Mouse (Mus musculus) spleen, adult 2 months (tissue): Measurements from ENCODE around the gene Glra1. TPM values are rescaled to one million over a fixed set of nuclear protein-coding genes. Genes with fewer than 3 reads are reported as not detected.

Source experiments
- DNase-seq, 2 experiments: peaks; one replicate each; pipeline versions ENCODE4 v3.0.0 to v3.0.0-alpha.2; 2012 to 2021; ENCODE audit warnings: low spot score in 2 of 2, low read depth in 1 of 2
- H3K27ac ChIP-seq: fragments of 200-500 bp; 2 replicates; pipeline ENCODE4 v1.5.1; 2012; ENCODE audit warnings: low read length, inconsistent platforms; ENCODE audit not compliant: insufficient read depth
- H3K27me3 ChIP-seq: fragments of 200-500 bp; 2 replicates; pipeline ENCODE4 v1.6.1; 2012; ENCODE audit warnings: mild to moderate bottlenecking, moderate library complexity, low read length, inconsistent platforms; ENCODE audit not compliant: control insufficient read depth, insufficient read depth
- H3K36me3 ChIP-seq: fragments of 200-500 bp; 2 replicates; pipeline ENCODE4 v1.6.1; 2012; ENCODE audit warnings: mild to moderate bottlenecking, low read length, inconsistent platforms; ENCODE audit not compliant: control insufficient read depth, insufficient read depth
- H3K4me1 ChIP-seq: fragments of 200-500 bp; 2 replicates; pipeline ENCODE4 v1.6.1; 2011; ENCODE audit warnings: inconsistent platforms; ENCODE audit not compliant: control insufficient read depth, insufficient read depth, insufficient read length
- H3K4me3 ChIP-seq: fragments of 200-500 bp; 2 replicates; pipeline ENCODE4 v1.5.1; 2011; ENCODE audit warnings: mild to moderate bottlenecking, inconsistent platforms; ENCODE audit not compliant: insufficient read depth, insufficient read length; ENCODE audit errors: extremely low read depth
- CTCF ChIP-seq: fragments of 200-500 bp; IDR thresholded peaks from 2 replicates; pipeline ENCODE4 v1.5.1; 2011; ENCODE audit warnings: mild to moderate bottlenecking, inconsistent platforms; ENCODE audit not compliant: insufficient read depth, insufficient read length, insufficient replicate concordance; ENCODE audit errors: extremely low read depth
- POLR2A ChIP-seq: fragments of 200-500 bp; IDR thresholded peaks from 2 replicates; pipeline ENCODE4 v1.6.1; 2011; ENCODE audit warnings: low read depth, low read length, inconsistent platforms
- WGBS: fragments of 180-500 bp; shearing (Covaris S2); methylation state at CpG from one replicate; pipeline ENCODE4 v1.1.7; 2018; 5-methylcytosine and 5-hydroxymethylcytosine counted together
- polyA plus RNA-seq: library from polyadenylated mRNA; depleted of rRNA; stranded (reverse); fragments of >200 nt; gene quantifications from 2 replicates; pipeline ENCODE4 v1.2.3, GENCODE M21; 2012

The Glra1 gene
- polyA plus RNA-seq, 1 experiment = not detected

GRCm38 (mm10) chr11:55517666-55518065 lies 90.3 kb downstream of the Glra1 start:
- TF ChIP-seq CTCF (no peak), POLR2A (no peak)
- Histone ChIP-seq H3K27ac (no peak overlapping the region), H3K36me3 (no peaks in the 10 kb centered on the region), H3K4me1 (no peaks in the 10 kb centered on the region), H3K4me3 (no peak overlapping the region), H3K27me3 (no peaks in the 10 kb centered on the region)
- DNase-seq = no peak
- 74% methylated on average over 5 of the region's 5 CpGs for WGBS

- H3K27ac ChIP-seq = no peak overlapping the region
- H3K4me1 ChIP-seq = no peaks in the 10 kb centered on the region
- DNase-seq = no peak
- no peaks in the 10 kb centered on the region for H3K27me3 ChIP-seq
- no peak for TF ChIP-seq POLR2A
- TF ChIP-seq CTCF = no peak
- WGBS = 64% methylated on average over 5 of the region's 5 CpGs
- H3K36me3 ChIP-seq = no peaks in the 10 kb centered on the region
- H3K4me3 ChIP-seq = no peak overlapping the region
These were observed 96.6 kb downstream of the Glra1 start for GRCm38 (mm10) chr11:55511374-55511773.

GRCm38 (mm10) chr11:55505485-55505884 lies 102.5 kb downstream of the Glra1 start:
- no peaks in the 10 kb centered on the region for H3K27me3 ChIP-seq
- 76% methylated on average over 3 of the region's 3 CpGs for WGBS

GRCm38 (mm10) chr11:55502886-55503285 lies 105.1 kb downstream of the Glra1 start:
- Histone ChIP-seq H3K4me1 (no peaks in the 10 kb centered on the region), H3K36me3 (peaks cover 12% of the 10 kb centered on the region), H3K4me3 (no peak overlapping the region), H3K27me3 (no peaks in the 10 kb centered on the region), H3K27ac (no peak overlapping the region)
- WGBS = 66% methylated on average over 5 of the region's 5 CpGs
- no peak for TF ChIP-seq CTCF
- no peak for TF ChIP-seq POLR2A
- no peak for DNase-seq

More at GRCm38 (mm10) chr11:55505485-55505884, 102.5 kb downstream of the Glra1 start:
- Histone ChIP-seq H3K4me1 (no peaks in the 10 kb centered on the region), H3K4me3 (no peak overlapping the region), H3K36me3 (peaks cover 3% of the 10 kb centered on the region), H3K27ac (no peak overlapping the region)
- no peak for DNase-seq
- TF ChIP-seq CTCF (no peak), POLR2A (no peak)

- DNase-seq = no peak
- Histone ChIP-seq H3K36me3 (peaks cover 12% of the 10 kb centered on the region), H3K4me1 (no peaks in the 10 kb centered on the region), H3K27me3 (no peaks in the 10 kb centered on the region), H3K27ac (no peak overlapping the region), H3K4me3 (no peak overlapping the region)
- TF ChIP-seq CTCF = no peak
- 89% methylated on average over 8 of the region's 8 CpGs for WGBS
These were observed 106.0 kb downstream of the Glra1 start for GRCm38 (mm10) chr11:55501955-55502531.

GRCm38 (mm10) chr11:55497885-55498284 lies 110.1 kb downstream of the Glra1 start:
- Histone ChIP-seq H3K36me3 (peaks cover 40% of the 10 kb centered on the region), H3K27me3 (no peaks in the 10 kb centered on the region), H3K4me1 (no peaks in the 10 kb centered on the region), H3K4me3 (no peak overlapping the region), H3K27ac (no peak overlapping the region)
- 65% methylated on average over 5 of the region's 5 CpGs for WGBS
- TF ChIP-seq POLR2A = no peak
- TF ChIP-seq CTCF = peak; percentile 53; the same call in 1 of the 2 replicates
- peak; percentile 25 to 28 for DNase-seq

- Histone ChIP-seq H3K27me3 (no peaks in the 10 kb centered on the region), H3K36me3 (peaks cover 54% of the 10 kb centered on the region), H3K27ac (no peak overlapping the region), H3K4me1 (no peaks in the 10 kb centered on the region), H3K4me3 (no peak overlapping the region)
- no peak for DNase-seq
- WGBS = 95% methylated on average over 6 of the region's 6 CpGs
- TF ChIP-seq POLR2A (no peak), CTCF (no peak)
These were observed 111.8 kb downstream of the Glra1 start for GRCm38 (mm10) chr11:55496158-55496557.
